Mouse (Mus musculus): ENCODE data around the gene Dennd4a.

GRCm38 (mm10) chr9:64766136-64766535 is 45.0 kb upstream of the Dennd4a start:
- TF ChIP-seq GATA1 (IDR thresholded peaks at IDR 0.05; ENCODE audit: low read length) (no peak), TAL1 (IDR thresholded peaks at IDR 0.05; ENCODE audit: low read length) (no peak)
